Mouse (Mus musculus): ENCODE results near the gene Zfp207.

DNA sequence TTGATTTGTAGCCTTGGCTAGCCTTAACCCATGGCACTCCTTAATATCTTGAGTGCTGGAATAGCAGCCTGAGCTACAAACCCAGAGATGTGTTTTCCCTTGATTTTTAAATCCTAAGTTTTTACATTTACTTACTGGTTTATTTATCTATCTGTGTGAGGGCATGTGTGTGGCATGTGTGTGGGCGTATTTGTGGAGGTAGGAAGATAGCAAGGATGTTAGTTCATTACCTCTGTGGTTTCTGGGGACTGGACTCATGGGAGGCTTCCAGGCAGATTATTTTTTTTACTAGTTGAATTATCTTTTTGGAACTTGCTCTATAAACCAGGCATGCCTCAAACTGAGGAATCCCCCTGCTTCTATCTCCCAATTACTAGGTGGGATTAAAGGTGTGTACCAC, 70.1 kb downstream of the Zfp207 start:
- TF ChIP-seq POLR2A (IDR thresholded peaks at IDR 0.05; ENCODE audit: low read depth, low read length) = no peak
- TF ChIP-seq CTCF (IDR thresholded peaks at IDR 0.05; ENCODE audit: extremely low read depth, insufficient read length, insufficient replicate concordance, low read depth, low read length) = no peak
